Mouse (Mus musculus): Measurements from ENCODE around the gene Tfb2m. TPM values are rescaled to one million over a fixed set of nuclear protein-coding genes. Genes with fewer than 3 reads are reported as not detected.

Gene Tfb2m
- total RNA-seq, 1 experiment: 18.7 TPM

GRCm38 (mm10) chr1:179573650-179574206 lies 27.7 kb upstream of the Tfb2m start:
- H3K36me3 ChIP-seq (ENCODE audit: control insufficient read depth, insufficient read depth, low read length, poor library complexity, severe bottlenecking): no peaks in the 10 kb centered on the region
- TF ChIP-seq CHD2 (IDR thresholded peaks at IDR 0.05; ENCODE audit: low read depth, low read length): no peak
- no peak for TF ChIP-seq MAFK (IDR thresholded peaks at IDR 0.05; ENCODE audit: insufficient read depth, low read depth, low read length)
- no peak for TF ChIP-seq ZC3H11A (IDR thresholded peaks at IDR 0.05; ENCODE audit: borderline replicate concordance, low read depth, low read length)
- no peak for TF ChIP-seq ZNF384 (IDR thresholded peaks at IDR 0.05; ENCODE audit: low read depth, low read length)
- no peak for TF ChIP-seq HCFC1 (IDR thresholded peaks at IDR 0.05; ENCODE audit: borderline replicate concordance, insufficient read depth, low read length)
- no peak overlapping the region for H3K9ac ChIP-seq (ENCODE audit: insufficient read depth, low read depth, low read length, poor library complexity, severe bottlenecking)
- no peak overlapping the region for H3K4me3 ChIP-seq (ENCODE audit: insufficient read depth in 1 of 2, low read depth in 1 of 2, low read length in 2 of 2, poor library complexity in 1 of 2, severe bottlenecking in 1 of 2)
- no peaks in the 10 kb centered on the region for H3K9me3 ChIP-seq (ENCODE audit: control insufficient read depth, insufficient read depth, low read depth, low read length)
- DNase-seq (ENCODE audit: low read depth, low spot score): no peak
- H3K27ac ChIP-seq (ENCODE audit: insufficient read depth, low read depth, low read length, poor library complexity, severe bottlenecking): no peak overlapping the region
- in situ Hi-C loops (cut with MboI; ENCODE audit: low sequenced_read_pairs in 2 of 2, unreplicated experiment in 2 of 2): no loop called here
- H3K4me1 ChIP-seq (ENCODE audit: control insufficient read depth in 2 of 2, insufficient read depth in 2 of 2, low read length in 2 of 2, poor library complexity in 1 of 2): peaks cover 2% of the 10 kb centered on the region in 2 experiments; a peak in 3 of 4 replicates

GRCm38 (mm10) chr1:179571686-179572085 lies 25.6 kb upstream of the Tfb2m start:
- Histone ChIP-seq H3K36me3 (ENCODE audit: control insufficient read depth, insufficient read depth, low read length, poor library complexity, severe bottlenecking) (no peaks in the 10 kb centered on the region), H3K9ac (ENCODE audit: insufficient read depth, low read depth, low read length, poor library complexity, severe bottlenecking) (no peak overlapping the region), H3K4me3 (ENCODE audit: insufficient read depth in 1 of 2, low read depth in 1 of 2, low read length in 2 of 2, poor library complexity in 1 of 2, severe bottlenecking in 1 of 2) (no peak overlapping the region), H3K27ac (ENCODE audit: insufficient read depth, low read depth, low read length, poor library complexity, severe bottlenecking) (no peak overlapping the region), H3K9me3 (ENCODE audit: control insufficient read depth, insufficient read depth, low read depth, low read length) (no peaks in the 10 kb centered on the region), H3K4me1 (ENCODE audit: control insufficient read depth in 2 of 2, insufficient read depth in 2 of 2, low read length in 2 of 2, poor library complexity in 1 of 2) (peaks cover 2 to 4% of the 10 kb centered on the region in 2 experiments; a peak in 3 of 4 replicates)
- in situ Hi-C loops (cut with MboI; ENCODE audit: low sequenced_read_pairs in 2 of 2, unreplicated experiment in 2 of 2): no loop called here
- TF ChIP-seq MAFK (IDR thresholded peaks at IDR 0.05; ENCODE audit: insufficient read depth, low read depth, low read length) (no peak), ZNF384 (IDR thresholded peaks at IDR 0.05; ENCODE audit: low read depth, low read length) (no peak), ZC3H11A (IDR thresholded peaks at IDR 0.05; ENCODE audit: borderline replicate concordance, low read depth, low read length) (no peak), HCFC1 (IDR thresholded peaks at IDR 0.05; ENCODE audit: borderline replicate concordance, insufficient read depth, low read length) (no peak), CHD2 (IDR thresholded peaks at IDR 0.05; ENCODE audit: low read depth, low read length) (no peak)
- no peak for DNase-seq (ENCODE audit: low read depth, low spot score)

GRCm38 (mm10) chr1:179570482-179570881 lies 24.4 kb upstream of the Tfb2m start:
- in situ Hi-C loops (cut with MboI; ENCODE audit: low sequenced_read_pairs in 2 of 2, unreplicated experiment in 2 of 2): no loop called here
- DNase-seq (ENCODE audit: low read depth, low spot score): no peak
- TF ChIP-seq ZC3H11A (IDR thresholded peaks at IDR 0.05; ENCODE audit: borderline replicate concordance, low read depth, low read length) (no peak), CHD2 (IDR thresholded peaks at IDR 0.05; ENCODE audit: low read depth, low read length) (no peak), MAFK (IDR thresholded peaks at IDR 0.05; ENCODE audit: insufficient read depth, low read depth, low read length) (no peak), ZNF384 (IDR thresholded peaks at IDR 0.05; ENCODE audit: low read depth, low read length) (no peak), HCFC1 (IDR thresholded peaks at IDR 0.05; ENCODE audit: borderline replicate concordance, insufficient read depth, low read length) (no peak)
- Histone ChIP-seq H3K4me1 (ENCODE audit: control insufficient read depth in 2 of 2, insufficient read depth in 2 of 2, low read length in 2 of 2, poor library complexity in 1 of 2) (peaks cover 2 to 4% of the 10 kb centered on the region in 2 experiments; a peak in 3 of 4 replicates), H3K4me3 (ENCODE audit: insufficient read depth in 1 of 2, low read depth in 1 of 2, low read length in 2 of 2, poor library complexity in 1 of 2, severe bottlenecking in 1 of 2) (no peak overlapping the region), H3K9me3 (ENCODE audit: control insufficient read depth, insufficient read depth, low read depth, low read length) (no peaks in the 10 kb centered on the region), H3K36me3 (ENCODE audit: control insufficient read depth, insufficient read depth, low read length, poor library complexity, severe bottlenecking) (no peaks in the 10 kb centered on the region), H3K27ac (ENCODE audit: insufficient read depth, low read depth, low read length, poor library complexity, severe bottlenecking) (no peak overlapping the region), H3K9ac (ENCODE audit: insufficient read depth, low read depth, low read length, poor library complexity, severe bottlenecking) (no peak overlapping the region)

- in situ Hi-C loops (cut with MboI; ENCODE audit: low sequenced_read_pairs in 2 of 2, unreplicated experiment in 2 of 2): no loop called here
- no peak for DNase-seq (ENCODE audit: low read depth, low spot score)
- H3K36me3 ChIP-seq (ENCODE audit: control insufficient read depth, insufficient read depth, low read length, poor library complexity, severe bottlenecking): no peaks in the 10 kb centered on the region
- H3K9me3 ChIP-seq (ENCODE audit: control insufficient read depth, insufficient read depth, low read depth, low read length): no peaks in the 10 kb centered on the region
- H3K4me3 ChIP-seq (ENCODE audit: insufficient read depth in 1 of 2, low read depth in 1 of 2, low read length in 2 of 2, poor library complexity in 1 of 2, severe bottlenecking in 1 of 2): no peak overlapping the region
- H3K4me1 ChIP-seq (ENCODE audit: control insufficient read depth in 2 of 2, insufficient read depth in 2 of 2, low read length in 2 of 2, poor library complexity in 1 of 2): peaks cover 2 to 4% of the 10 kb centered on the region in 2 experiments; a peak in 3 of 4 replicates
- H3K27ac ChIP-seq (ENCODE audit: insufficient read depth, low read depth, low read length, poor library complexity, severe bottlenecking): no peak overlapping the region; the same call in 1 of the 2 replicates
- TF ChIP-seq MAFK (IDR thresholded peaks at IDR 0.05; ENCODE audit: insufficient read depth, low read depth, low read length) (no peak), ZC3H11A (IDR thresholded peaks at IDR 0.05; ENCODE audit: borderline replicate concordance, low read depth, low read length) (no peak), HCFC1 (IDR thresholded peaks at IDR 0.05; ENCODE audit: borderline replicate concordance, insufficient read depth, low read length) (no peak), CHD2 (IDR thresholded peaks at IDR 0.05; ENCODE audit: low read depth, low read length) (no peak), ZNF384 (IDR thresholded peaks at IDR 0.05; ENCODE audit: low read depth, low read length) (no peak)
- H3K9ac ChIP-seq (ENCODE audit: insufficient read depth, low read depth, low read length, poor library complexity, severe bottlenecking): no peak overlapping the region
Measured at GRCm38 (mm10) chr1:179568690-179569398, 22.8 kb upstream of the Tfb2m start.
